Mouse (Mus musculus): Measurements from ENCODE around the gene Pipox. TPM values are rescaled to one million over a fixed set of nuclear protein-coding genes. Genes with fewer than 3 reads are reported as not detected.

Pipox gene
- polyA plus RNA-seq, 1 experiment, result 6.5 TPM

- H3K27me3 ChIP-seq (ENCODE audit: control insufficient read depth, insufficient read depth, low read length), result no peaks in the 10 kb centered on the region
- H3K4me1 ChIP-seq (replicated peaks; ENCODE audit: control insufficient read depth, insufficient read depth, low read length), result no peaks in the 10 kb centered on the region
- no peak for DNase-seq
- H3K36me3 ChIP-seq (ENCODE audit: control insufficient read depth, insufficient read depth, low read length), result peaks cover 56% of the 10 kb centered on the region
- no peak overlapping the region for H3K27ac ChIP-seq (ENCODE audit: control insufficient read depth, insufficient read depth, low read length)
- TF ChIP-seq CTCF (IDR thresholded peaks at IDR 0.05; ENCODE audit: borderline replicate concordance, control insufficient read depth, extremely low read depth, insufficient read depth, low read length, poor library complexity) (no peak), POLR2A (IDR thresholded peaks at IDR 0.05; ENCODE audit: control insufficient read depth, extremely low read depth, insufficient read depth, low read length, poor library complexity) (0 out of 2 replicates have a peak, but pooled peaks have one; percentile 13)
- 94% methylated on average over 15 of the region's 15 CpGs for WGBS
- H3K4me3 ChIP-seq (ENCODE audit: control insufficient read depth, insufficient read depth, low read length), result no peak overlapping the region
These were observed 38.5 kb downstream of the Pipox start for GRCm38 (mm10) chr11:77855396-77855795.

- H3K36me3 ChIP-seq (ENCODE audit: control insufficient read depth, insufficient read depth, low read length), result peaks cover 54% of the 10 kb centered on the region
- DNase-seq, result no peak
- no peaks in the 10 kb centered on the region for H3K27me3 ChIP-seq (ENCODE audit: control insufficient read depth, insufficient read depth, low read length)
- H3K27ac ChIP-seq (ENCODE audit: control insufficient read depth, insufficient read depth, low read length), result no peak overlapping the region
- 94% methylated on average over 3 of the region's 3 CpGs for WGBS
- no peaks in the 10 kb centered on the region for H3K4me1 ChIP-seq (replicated peaks; ENCODE audit: control insufficient read depth, insufficient read depth, low read length)
- no peak for TF ChIP-seq POLR2A (IDR thresholded peaks at IDR 0.05; ENCODE audit: control insufficient read depth, extremely low read depth, insufficient read depth, low read length, poor library complexity)
- no peak for TF ChIP-seq CTCF (IDR thresholded peaks at IDR 0.05; ENCODE audit: borderline replicate concordance, control insufficient read depth, extremely low read depth, insufficient read depth, low read length, poor library complexity)
- no peak overlapping the region for H3K4me3 ChIP-seq (ENCODE audit: control insufficient read depth, insufficient read depth, low read length)
These were observed 39.3 kb downstream of the Pipox start for GRCm38 (mm10) chr11:77854641-77855040.

GRCm38 (mm10) chr11:77852941-77853668 is 40.8 kb downstream of the Pipox start:
- no peak overlapping the region for H3K4me3 ChIP-seq (ENCODE audit: control insufficient read depth, insufficient read depth, low read length)
- no peak for TF ChIP-seq CTCF (IDR thresholded peaks at IDR 0.05; ENCODE audit: borderline replicate concordance, control insufficient read depth, extremely low read depth, insufficient read depth, low read length, poor library complexity)
- TF ChIP-seq POLR2A (IDR thresholded peaks at IDR 0.05; ENCODE audit: control insufficient read depth, extremely low read depth, insufficient read depth, low read length, poor library complexity), result no peak
- no peaks in the 10 kb centered on the region for H3K4me1 ChIP-seq (replicated peaks; ENCODE audit: control insufficient read depth, insufficient read depth, low read length)
- 91% methylated on average over 17 of the region's 17 CpGs for WGBS
- H3K36me3 ChIP-seq (ENCODE audit: control insufficient read depth, insufficient read depth, low read length), result peaks cover 47% of the 10 kb centered on the region
- H3K27ac ChIP-seq (ENCODE audit: control insufficient read depth, insufficient read depth, low read length), result no peak overlapping the region
- DNase-seq, result no peak
- H3K27me3 ChIP-seq (ENCODE audit: control insufficient read depth, insufficient read depth, low read length), result no peaks in the 10 kb centered on the region

GRCm38 (mm10) chr11:77852195-77852594 is 41.7 kb downstream of the Pipox start:
- WGBS, result 94% methylated on average over 3 of the region's 3 CpGs
- H3K36me3 ChIP-seq (ENCODE audit: control insufficient read depth, insufficient read depth, low read length), result peaks cover 47% of the 10 kb centered on the region
- TF ChIP-seq POLR2A (IDR thresholded peaks at IDR 0.05; ENCODE audit: control insufficient read depth, extremely low read depth, insufficient read depth, low read length, poor library complexity) (no peak), CTCF (IDR thresholded peaks at IDR 0.05; ENCODE audit: borderline replicate concordance, control insufficient read depth, extremely low read depth, insufficient read depth, low read length, poor library complexity) (no peak)
- no peak for DNase-seq
- no peak overlapping the region for H3K4me3 ChIP-seq (ENCODE audit: control insufficient read depth, insufficient read depth, low read length)
- H3K27ac ChIP-seq (ENCODE audit: control insufficient read depth, insufficient read depth, low read length), result no peak overlapping the region
- no peaks in the 10 kb centered on the region for H3K4me1 ChIP-seq (replicated peaks; ENCODE audit: control insufficient read depth, insufficient read depth, low read length)
- H3K27me3 ChIP-seq (ENCODE audit: control insufficient read depth, insufficient read depth, low read length), result no peaks in the 10 kb centered on the region

GRCm38 (mm10) chr11:77851483-77852010 is 42.3 kb downstream of the Pipox start:
- DNase-seq, result no peak
- Histone ChIP-seq H3K27ac (ENCODE audit: control insufficient read depth, insufficient read depth, low read length) (no peak overlapping the region), H3K27me3 (ENCODE audit: control insufficient read depth, insufficient read depth, low read length) (no peaks in the 10 kb centered on the region), H3K4me3 (ENCODE audit: control insufficient read depth, insufficient read depth, low read length) (no peak overlapping the region), H3K36me3 (ENCODE audit: control insufficient read depth, insufficient read depth, low read length) (peaks cover 51% of the 10 kb centered on the region), H3K4me1 (replicated peaks; ENCODE audit: control insufficient read depth, insufficient read depth, low read length) (no peaks in the 10 kb centered on the region)
- TF ChIP-seq POLR2A (IDR thresholded peaks at IDR 0.05; ENCODE audit: control insufficient read depth, extremely low read depth, insufficient read depth, low read length, poor library complexity), result no peak
- no peak for TF ChIP-seq CTCF (IDR thresholded peaks at IDR 0.05; ENCODE audit: borderline replicate concordance, control insufficient read depth, extremely low read depth, insufficient read depth, low read length, poor library complexity)
- 96% methylated on average over 6 of the region's 6 CpGs for WGBS

GRCm38 (mm10) chr11:77850401-77851244 is 43.3 kb downstream of the Pipox start:
- TF ChIP-seq CTCF (IDR thresholded peaks at IDR 0.05; ENCODE audit: borderline replicate concordance, control insufficient read depth, extremely low read depth, insufficient read depth, low read length, poor library complexity), result no peak
- no peak for TF ChIP-seq POLR2A (IDR thresholded peaks at IDR 0.05; ENCODE audit: control insufficient read depth, extremely low read depth, insufficient read depth, low read length, poor library complexity)
- no peak for DNase-seq
- WGBS, result 95% methylated on average over 24 of the region's 24 CpGs
- Histone ChIP-seq H3K36me3 (ENCODE audit: control insufficient read depth, insufficient read depth, low read length) (peaks cover 59% of the 10 kb centered on the region), H3K27me3 (ENCODE audit: control insufficient read depth, insufficient read depth, low read length) (no peaks in the 10 kb centered on the region), H3K27ac (ENCODE audit: control insufficient read depth, insufficient read depth, low read length) (no peak overlapping the region), H3K4me1 (replicated peaks; ENCODE audit: control insufficient read depth, insufficient read depth, low read length) (no peaks in the 10 kb centered on the region), H3K4me3 (ENCODE audit: control insufficient read depth, insufficient read depth, low read length) (no peak overlapping the region)
